Mouse (Mus musculus): ENCODE measurements around the gene Bcl9.

- no peak for TF ChIP-seq CTCF (IDR thresholded peaks at IDR 0.05; ENCODE audit: extremely low read depth, insufficient read depth, insufficient read length, insufficient replicate concordance)
- TF ChIP-seq POLR2A (IDR thresholded peaks at IDR 0.05; ENCODE audit: low read depth, low read length): no peak
Observed at GRCm38 (mm10) chr3:97225231-97225630, 72.5 kb downstream of the Bcl9 start.

Measured in spleen, adult 2 months (tissue).